Mouse (Mus musculus): ENCODE results near the gene Jmjd6.
"Not testable (repeated sequence)": the region's sequence is repeated elsewhere in the genome, so short reads cannot be mapped to it uniquely, and the experiment has no call there.

The Jmjd6 gene

GRCm38 (mm10) chr11:116851576-116852290 is 8.5 kb upstream of the Jmjd6 start:
- peak in 1 of 2 experiments; percentile 31 for DNase-seq (ENCODE audit: low spot score in 2 of 2)

- no peak for DNase-seq (ENCODE audit: low spot score in 2 of 2)
Measured at GRCm38 (mm10) chr11:116850833-116851477, 7.7 kb upstream of the Jmjd6 start.

- no peak for DNase-seq (ENCODE audit: low spot score in 2 of 2)
Measured at GRCm38 (mm10) chr11:116850085-116850484, 6.8 kb upstream of the Jmjd6 start.

- DNase-seq (ENCODE audit: low spot score in 2 of 2): no peak
Measured at GRCm38 (mm10) chr11:116849587-116849986, 6.3 kb upstream of the Jmjd6 start.

GRCm38 (mm10) chr11:116848877-116849178 is 5.6 kb upstream of the Jmjd6 start:
- DNase-seq (ENCODE audit: low spot score in 2 of 2): not testable (repeated sequence)

- DNase-seq (ENCODE audit: low spot score in 2 of 2): no peak
Measured at GRCm38 (mm10) chr11:116848086-116848876, 5.0 kb upstream of the Jmjd6 start.

GRCm38 (mm10) chr11:116847187-116848085 is 4.2 kb upstream of the Jmjd6 start:
- DNase-seq (ENCODE audit: low spot score in 2 of 2): no peak

GRCm38 (mm10) chr11:116846593-116847181 is 3.4 kb upstream of the Jmjd6 start:
- DNase-seq (ENCODE audit: low spot score in 2 of 2): no peak

GRCm38 (mm10) chr11:116842531-116843260 is 553 bp downstream of the Jmjd6 start:
- peak; percentile 44 to 49 for DNase-seq (ENCODE audit: low spot score in 2 of 2)

GRCm38 (mm10) chr11:116840748-116841147 is 2.5 kb downstream of the Jmjd6 start:
- DNase-seq (ENCODE audit: low spot score in 2 of 2): no peak

- no peak for DNase-seq (ENCODE audit: low spot score in 2 of 2)
Measured at GRCm38 (mm10) chr11:116839601-116840000, 3.6 kb downstream of the Jmjd6 start.

GRCm38 (mm10) chr11:116838936-116839335 is 4.3 kb downstream of the Jmjd6 start:
- no peak for DNase-seq (ENCODE audit: low spot score in 2 of 2)

GRCm38 (mm10) chr11:116837441-116837840 is 5.8 kb downstream of the Jmjd6 start:
- DNase-seq (ENCODE audit: low spot score in 2 of 2): no peak

GRCm38 (mm10) chr11:116836283-116836682 is 7.0 kb downstream of the Jmjd6 start:
- DNase-seq (ENCODE audit: low spot score in 2 of 2): no peak

- no peak for DNase-seq (ENCODE audit: low spot score in 2 of 2)
Measured at GRCm38 (mm10) chr11:116834954-116835353, 8.3 kb downstream of the Jmjd6 start.

GRCm38 (mm10) chr11:116832172-116832685 is 11.0 kb downstream of the Jmjd6 start:
- DNase-seq (ENCODE audit: low spot score in 2 of 2): no peak

GRCm38 (mm10) chr11:116827534-116828165 is 15.6 kb downstream of the Jmjd6 start, which contains the start of gene Mxra7:
TSS of gene Mxra7 (minus strand) at chr11:116828046.
- peak in 1 of 2 experiments; percentile 41 for DNase-seq (ENCODE audit: low spot score in 2 of 2)

GRCm38 (mm10) chr11:116826550-116827504 is 16.4 kb downstream of the Jmjd6 start:
- no peak for DNase-seq (ENCODE audit: low spot score in 2 of 2)

- DNase-seq (ENCODE audit: low spot score in 2 of 2): no peak
Measured at GRCm38 (mm10) chr11:116825230-116825629, 18.0 kb downstream of the Jmjd6 start.

Measured in frontal cortex, postnatal 25 days (tissue).